Mouse (Mus musculus) layer of hippocampus, postnatal 36 days (tissue): ENCODE measurements around the gene Pcbp2. TPM values are rescaled to one million over a fixed set of nuclear protein-coding genes. Genes with fewer than 3 reads are reported as not detected.

Experiments
- DNase-seq, 2 experiments: peaks; one replicate each; pipeline ENCODE4 v3.0.0; 2022
- total RNA-seq, 2 experiments: library from RNA; stranded (reverse); gene quantifications; 2 replicates each; pipeline ENCODE4 v1.2.3; 2021

The Pcbp2 gene
- total RNA-seq, 2 experiments from 2014 or later: 448 to 513 TPM

- no peak for DNase-seq
Observed at GRCm38 (mm10) chr15:102468675-102469370, 1.5 kb upstream of the Pcbp2 start.

DNA sequence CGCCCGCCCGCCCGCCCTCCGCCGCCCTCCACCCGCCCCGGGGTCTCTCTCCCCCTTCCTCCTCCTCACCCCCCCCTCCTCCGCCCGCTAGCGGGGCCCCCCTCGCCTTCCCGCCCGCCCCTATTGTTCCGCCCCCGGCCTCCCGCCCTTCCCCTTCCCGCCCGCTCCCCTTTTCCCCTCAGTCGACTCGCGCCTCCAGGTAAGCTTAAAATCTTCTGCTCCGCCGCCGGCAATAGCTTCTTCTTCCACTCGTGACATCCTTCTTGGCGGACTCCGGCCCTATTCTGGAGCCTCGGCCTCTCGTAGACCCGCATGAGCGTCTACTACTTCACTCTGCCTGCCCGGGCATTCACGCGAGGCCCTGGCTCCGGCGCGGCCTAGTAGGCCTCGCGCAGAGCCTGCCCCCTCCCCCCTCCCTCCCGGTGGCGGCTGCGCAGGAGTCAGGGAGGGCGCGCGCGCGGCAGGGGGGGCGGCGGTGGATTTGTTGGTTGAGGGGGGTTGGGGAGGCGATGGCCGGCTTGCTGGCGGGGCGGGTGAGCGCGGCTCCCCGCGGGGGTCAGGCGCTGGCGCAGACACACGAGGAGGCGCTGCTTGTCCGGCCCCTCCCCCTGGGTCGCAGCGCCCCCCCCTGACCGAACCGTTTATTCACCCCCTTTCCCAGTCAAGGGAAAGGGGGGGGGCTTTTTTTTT is 411 bp downstream of the Pcbp2 start:
- DNase-seq: peak; percentile 77

- no peak for DNase-seq
Observed at GRCm38 (mm10) chr15:102471295-102471645, 931 bp downstream of the Pcbp2 start.

DNA sequence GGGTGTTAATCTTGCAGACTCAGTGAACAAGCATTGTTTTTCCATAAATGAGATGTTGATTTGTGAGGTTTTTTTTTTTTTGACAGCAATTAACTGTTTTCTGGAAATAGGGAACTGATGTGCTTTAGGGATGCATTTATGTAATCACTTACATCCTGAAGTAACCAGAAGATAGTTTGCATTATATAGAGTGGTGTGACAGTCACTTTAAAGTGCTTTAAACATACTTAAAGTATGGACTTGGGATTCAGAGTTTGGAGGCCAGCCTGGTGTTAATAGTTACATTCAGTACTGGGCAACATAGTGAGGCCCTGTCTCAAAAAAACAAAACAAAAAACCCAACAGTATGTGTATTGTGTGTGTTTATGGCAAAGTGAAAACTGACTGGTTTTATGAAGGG is 1.4 kb downstream of the Pcbp2 start:
- DNase-seq: no peak

DNA sequence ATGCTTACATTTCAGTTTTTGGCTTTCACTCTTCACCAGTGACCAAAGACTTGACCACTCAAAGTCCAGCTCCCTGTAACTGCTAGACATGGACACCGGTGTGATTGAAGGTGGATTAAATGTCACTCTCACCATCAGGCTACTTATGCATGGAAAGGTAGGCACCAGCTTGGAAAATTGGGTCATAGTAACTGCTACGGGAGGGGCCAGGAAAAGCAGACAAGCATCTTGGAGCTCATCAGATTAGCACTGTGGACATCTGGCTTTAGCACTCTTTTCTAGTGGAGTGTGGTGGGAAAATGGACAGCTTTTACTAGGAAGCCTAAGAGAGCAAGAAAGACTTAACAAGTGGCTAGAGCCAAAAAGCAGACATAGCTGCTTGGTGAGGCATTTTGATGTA is 2.9 kb downstream of the Pcbp2 start:
- DNase-seq: no peak

DNA sequence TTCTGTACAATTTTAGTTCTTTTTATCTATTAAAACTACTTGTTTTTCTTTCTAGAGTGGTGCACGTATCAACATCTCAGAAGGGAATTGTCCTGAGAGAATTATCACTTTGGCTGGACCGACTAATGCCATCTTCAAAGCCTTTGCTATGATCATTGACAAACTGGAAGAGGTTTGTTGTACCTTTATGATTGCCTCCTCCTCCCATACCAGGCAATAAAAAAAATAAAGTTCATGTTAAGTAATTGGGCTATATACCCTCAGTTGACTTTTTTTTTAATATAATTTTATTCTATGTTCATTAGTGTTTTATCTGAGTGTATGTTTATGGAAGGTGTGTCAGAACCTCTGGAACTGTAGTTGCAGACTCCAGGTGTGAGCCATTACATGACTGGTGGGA is 4.2 kb downstream of the Pcbp2 start:
- no peak for DNase-seq

DNA sequence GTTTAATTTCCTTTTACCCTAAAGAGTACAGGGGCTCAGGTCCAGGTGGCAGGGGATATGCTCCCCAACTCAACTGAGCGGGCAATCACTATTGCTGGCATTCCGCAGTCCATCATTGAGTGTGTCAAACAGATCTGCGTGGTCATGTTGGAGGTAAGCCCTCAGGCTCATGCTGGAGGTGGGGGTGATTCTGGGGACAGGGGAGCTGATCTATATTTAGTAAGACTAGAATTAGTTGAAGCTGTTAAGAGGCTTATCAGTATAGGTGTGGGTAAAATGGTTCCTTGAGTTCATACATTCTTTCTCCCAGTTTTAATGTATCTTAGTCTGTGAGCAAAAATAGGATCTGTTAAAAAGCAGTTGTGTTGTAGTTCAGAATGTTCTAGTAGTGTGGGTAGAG is 12.8 kb downstream of the Pcbp2 start:
- no peak for DNase-seq

- DNase-seq: no peak
Observed at GRCm38 (mm10) chr15:102485853-102486252, 15.5 kb downstream of the Pcbp2 start.

GRCm38 (mm10) chr15:102487664-102488063 is 17.3 kb downstream of the Pcbp2 start:
- no peak for DNase-seq

DNA sequence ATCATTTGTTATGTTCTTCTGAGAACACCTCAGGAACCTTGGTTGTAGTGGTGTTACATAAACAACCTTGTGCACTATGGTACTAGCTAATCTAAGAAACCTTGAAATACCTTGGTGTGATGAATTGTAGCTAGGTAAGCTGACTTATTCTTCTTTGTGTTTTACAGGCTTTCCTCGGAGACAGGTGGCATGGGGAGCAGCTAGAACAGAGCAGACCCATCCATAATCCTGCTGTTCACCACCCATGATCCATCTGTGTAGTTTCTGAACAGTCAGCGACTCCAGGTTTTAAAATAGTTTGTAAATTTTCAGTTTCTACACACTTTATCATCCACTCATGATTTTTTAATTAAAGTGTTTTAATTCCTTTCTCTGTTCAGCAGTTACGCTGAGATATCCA is 28.0 kb downstream of the Pcbp2 start:
- no peak for DNase-seq

DNA sequence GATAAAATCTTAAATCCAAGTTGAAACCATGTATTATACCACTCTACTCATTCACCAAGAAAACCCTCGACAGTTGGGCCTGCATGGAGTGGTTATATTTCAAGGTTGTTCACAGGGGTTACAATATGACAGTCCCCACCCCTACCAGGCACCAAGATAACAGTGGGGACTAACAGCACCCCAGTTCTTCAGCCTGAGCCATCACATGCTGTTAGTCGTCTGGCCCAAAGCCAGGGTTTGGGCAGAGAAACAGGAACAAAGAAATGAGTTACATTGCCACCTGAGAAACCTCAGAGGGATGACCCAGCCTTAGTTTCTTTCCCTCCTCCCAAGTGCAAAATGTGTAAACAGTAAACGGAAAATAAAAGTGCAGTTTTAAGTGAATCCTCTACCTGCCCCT is 29.0 kb downstream of the Pcbp2 start:
- no peak for DNase-seq

DNA sequence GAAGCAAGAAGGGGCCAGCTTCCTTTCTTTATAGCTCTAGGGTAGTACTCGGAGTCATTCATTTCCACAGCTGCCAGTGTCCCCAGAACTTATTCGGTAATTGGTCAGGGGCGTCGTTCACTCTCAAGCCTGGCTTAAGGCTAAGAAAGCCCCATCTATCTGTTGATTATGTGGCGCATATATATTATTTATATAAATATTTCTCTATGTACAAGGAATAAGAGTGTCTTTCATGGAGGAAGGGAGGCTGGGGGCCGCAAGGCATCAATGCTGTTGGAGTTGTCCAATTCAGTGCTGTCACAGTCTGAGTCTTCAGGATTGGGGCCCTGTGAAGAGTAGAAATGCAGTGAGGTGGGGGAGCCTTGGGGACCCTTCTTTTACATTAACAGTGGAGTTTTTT is 29.5 kb downstream of the Pcbp2 start:
- DNase-seq: no peak

DNA sequence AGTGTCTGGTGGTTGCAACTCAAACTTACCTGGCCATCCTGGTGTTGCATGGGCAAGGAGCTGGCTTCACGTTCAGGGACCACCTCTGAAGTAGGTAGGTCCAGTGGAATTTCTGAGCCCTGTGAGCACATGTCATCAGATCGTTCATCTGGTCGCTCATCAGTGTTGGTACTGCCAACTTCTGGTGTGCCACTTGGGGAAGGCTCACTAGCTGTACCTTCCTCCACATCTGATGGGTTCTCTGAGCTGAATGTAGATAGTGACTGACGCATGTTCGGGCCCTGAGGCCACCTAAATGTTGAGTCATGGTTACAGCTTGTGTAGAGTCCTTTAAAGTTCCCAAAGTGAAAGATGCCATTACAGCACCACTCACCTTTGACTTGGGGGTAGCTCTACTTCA is 30.1 kb downstream of the Pcbp2 start:
- no peak for DNase-seq

DNA sequence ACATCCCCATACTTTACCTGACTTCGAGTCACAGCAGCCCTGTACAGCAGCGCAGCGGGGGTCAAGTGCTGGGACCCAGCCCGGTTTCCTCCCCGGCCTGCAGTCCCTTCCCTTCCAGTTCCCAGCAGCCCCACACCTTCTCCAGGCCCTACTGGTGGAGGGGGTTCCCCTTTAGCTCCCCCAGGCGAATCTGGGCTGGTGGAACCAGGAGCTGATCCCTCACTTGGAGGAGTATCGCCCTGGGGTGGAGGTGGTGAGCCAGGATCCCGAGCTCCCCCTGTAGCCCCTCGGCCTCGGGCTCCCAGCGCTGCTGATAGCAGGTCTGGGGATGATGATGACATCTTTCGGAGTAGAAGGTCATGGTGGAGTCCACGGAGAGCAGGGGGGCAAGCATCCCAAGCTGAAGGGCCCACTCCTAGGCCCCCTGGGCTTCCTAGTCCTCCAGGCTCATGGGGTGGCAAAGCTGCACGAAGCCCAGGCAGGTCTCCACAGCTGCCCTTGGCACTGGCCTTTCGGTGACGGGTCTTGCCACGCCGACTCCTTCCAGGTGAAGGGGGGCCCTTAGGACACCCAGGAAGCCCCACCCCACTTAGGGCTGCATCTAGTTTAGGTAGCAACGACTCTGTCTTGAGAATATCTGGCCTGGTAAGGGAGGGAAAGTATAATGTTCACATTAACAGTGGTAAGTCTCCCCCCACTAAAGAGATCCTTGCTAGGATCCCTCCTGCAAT is 30.9 kb downstream of the Pcbp2 start:
- DNase-seq: no peak

- no peak for DNase-seq
Observed at GRCm38 (mm10) chr15:102502254-102502840, 32.0 kb downstream of the Pcbp2 start.

GRCm38 (mm10) chr15:102503447-102503846 is 33.1 kb downstream of the Pcbp2 start, which contains the start of gene Gm10337:
TSS of gene Gm10337 (plus strand) at chr15:102503722.
- no peak for DNase-seq

- no peak for DNase-seq
Observed at GRCm38 (mm10) chr15:102503924-102504782, 33.8 kb downstream of the Pcbp2 start.

- no peak for DNase-seq
Observed at GRCm38 (mm10) chr15:102505073-102505769, 34.9 kb downstream of the Pcbp2 start.

DNA sequence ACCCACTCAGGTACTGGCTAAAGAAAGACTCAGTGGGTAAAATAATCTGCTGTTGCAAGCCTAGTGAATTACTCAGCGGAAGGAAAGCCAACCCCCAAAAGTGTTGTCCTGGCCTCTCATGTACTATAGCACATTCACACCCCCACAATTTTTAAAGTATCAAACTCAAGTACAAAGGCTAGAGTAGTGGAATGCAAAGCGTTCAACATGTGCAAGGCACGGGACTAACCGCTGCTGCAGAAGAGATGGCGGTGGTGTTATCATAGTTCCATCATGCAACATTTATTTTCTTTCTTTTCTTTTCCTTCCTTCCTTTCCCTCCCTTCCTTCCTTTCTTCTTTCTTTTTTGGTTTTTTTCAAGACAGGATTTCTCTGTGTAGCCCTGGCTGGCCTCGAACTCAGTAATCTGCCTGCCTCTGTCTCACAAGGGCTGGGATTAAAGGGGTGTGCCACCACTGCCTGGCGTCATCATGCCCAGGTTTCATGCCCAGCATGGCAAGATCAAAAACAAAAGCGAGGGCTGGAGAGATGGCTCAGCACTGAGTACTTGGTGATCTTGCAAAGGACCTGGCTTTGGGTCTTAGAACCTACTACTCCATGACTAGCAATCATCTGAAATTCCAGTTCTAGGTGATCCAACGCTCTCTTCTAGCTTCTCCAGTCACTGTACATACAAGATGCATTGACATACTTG is 35.6 kb downstream of the Pcbp2 start:
- DNase-seq: no peak

DNA sequence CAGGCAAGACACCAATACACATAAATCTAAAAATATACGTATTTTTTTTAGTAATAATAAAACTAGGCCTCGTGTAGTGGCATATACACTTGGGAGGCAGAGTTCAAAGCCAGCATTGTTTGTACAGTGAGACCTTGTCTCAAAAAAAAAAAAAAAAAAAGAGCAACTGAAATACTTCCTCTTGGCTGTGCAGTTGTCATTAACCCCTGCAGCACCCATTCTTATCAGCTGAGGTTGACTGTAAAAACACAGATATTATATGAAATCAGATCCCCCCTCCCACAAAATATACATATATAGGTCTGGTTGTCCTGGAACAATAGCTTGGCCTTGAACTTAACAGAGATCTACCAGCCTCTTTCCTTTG is 36.1 kb downstream of the Pcbp2 start:
- no peak for DNase-seq

DNA sequence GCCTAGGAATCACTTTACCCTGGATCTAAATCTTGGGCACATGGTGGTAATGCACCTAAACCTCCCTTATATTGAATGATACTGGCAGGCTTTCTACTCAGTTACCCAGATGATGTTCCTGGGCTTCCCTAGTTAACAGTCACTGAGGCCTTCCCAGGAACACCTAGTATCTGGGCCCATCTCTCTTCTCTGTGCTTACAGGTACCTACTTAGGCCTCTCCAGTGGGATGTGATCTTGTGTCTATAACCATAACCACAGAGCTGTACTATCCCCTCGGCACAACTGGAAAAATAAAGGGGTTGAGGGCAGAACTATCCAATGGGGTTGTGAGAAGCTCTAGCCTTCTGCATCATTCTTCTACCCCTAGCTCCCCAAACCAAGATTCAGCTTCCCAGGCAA is 36.5 kb downstream of the Pcbp2 start:
- no peak for DNase-seq
